Mouse (Mus musculus): Measurements from ENCODE around the gene Slc6a16.

- TF ChIP-seq CTCF (IDR thresholded peaks at IDR 0.05), result no peak
- TF ChIP-seq EP300 (IDR thresholded peaks at IDR 0.05), result no peak
These were observed 75.7 kb downstream of the Slc6a16 start for GRCm38 (mm10) chr7:45316536-45316935.

All from lung, postnatal 0 days (tissue).